Mouse (Mus musculus) lung, adult 18-20 months (tissue): ENCODE results near the gene Olfr1350.
"Not testable (repeated sequence)": the region's sequence is repeated elsewhere in the genome, so short reads cannot be mapped to it uniquely, and the experiment has no call there.

Experiments used
- DNase-seq, 2 experiments: peaks; one replicate each; pipeline ENCODE4 v3.0.0; 2022; ENCODE audit warnings: mixed read lengths in 2 of 2

Olfr1350 gene

DNA sequence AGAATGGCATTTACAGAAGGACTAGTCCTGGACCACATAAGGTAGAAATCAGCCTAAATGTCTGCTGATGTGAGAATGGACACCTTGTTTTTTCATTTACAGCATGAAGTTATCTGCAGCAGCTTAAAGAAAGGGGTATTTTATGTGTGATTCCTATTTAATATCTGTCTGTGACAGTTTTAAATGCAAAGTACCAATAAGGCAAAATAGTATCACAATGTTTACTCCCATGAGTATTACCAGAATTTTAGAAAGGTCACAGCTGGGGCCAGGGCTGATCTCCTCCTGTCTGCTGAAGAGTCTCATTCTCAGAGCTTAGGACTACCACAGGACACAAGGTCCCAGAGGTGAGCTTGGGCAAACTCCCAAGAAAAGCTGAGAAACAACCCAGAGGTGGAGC lies at the start of gene Olfr1350:
Gene Olfr1350 (plus strand): TSS at position 301 of the 400 bp plus-strand sequence.
- DNase-seq = no peak

DNA sequence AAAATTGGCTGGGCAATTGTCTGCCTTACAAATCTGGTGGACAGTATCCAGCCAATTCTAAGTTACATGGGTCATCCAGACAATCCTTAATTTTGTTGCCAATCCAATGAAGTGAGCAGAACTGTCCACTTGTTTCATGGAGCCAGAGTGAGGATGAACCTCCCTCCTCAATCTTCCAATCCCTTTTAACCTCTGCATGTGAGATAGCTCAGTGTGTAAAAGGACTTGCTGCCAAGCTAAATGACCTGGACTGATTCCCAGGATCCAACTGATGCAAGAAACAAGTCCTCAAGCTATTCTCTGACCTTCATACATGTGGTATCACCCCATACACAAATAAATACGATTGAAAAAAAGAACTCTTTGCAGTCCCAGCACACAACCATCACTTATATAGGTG lies 43.0 kb upstream of the Olfr1350 start:
- no peak for DNase-seq

GRCm38 (mm10) chr7:6522850-6523249 lies 41.8 kb upstream of the Olfr1350 start, which contains the start of gene Olfr1349:
Gene Olfr1349, minus strand, starts transcription at chr7:6522950.
- DNase-seq = no peak

- DNase-seq = no peak
Measured at GRCm38 (mm10) chr7:6525001-6525400, 39.6 kb upstream of the Olfr1350 start.

DNA sequence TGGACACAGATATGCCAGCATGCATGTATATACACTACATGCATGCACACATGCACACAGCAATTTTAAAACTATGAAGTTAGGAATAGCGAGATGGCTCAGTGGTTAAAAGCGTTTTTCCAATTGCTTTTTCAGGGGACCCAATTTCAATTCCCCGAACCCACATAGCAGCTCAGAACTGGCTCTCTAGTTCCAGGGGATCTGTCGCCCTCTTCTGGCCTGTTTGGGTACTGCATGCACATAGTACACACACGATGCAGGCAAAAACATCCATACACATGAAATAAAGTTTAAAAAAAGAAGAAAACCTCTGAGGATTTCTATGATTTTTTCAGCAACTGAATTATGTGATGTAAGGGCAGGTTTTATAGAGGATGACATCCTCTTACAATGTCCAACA lies 38.5 kb upstream of the Olfr1350 start:
- DNase-seq = no peak

DNA sequence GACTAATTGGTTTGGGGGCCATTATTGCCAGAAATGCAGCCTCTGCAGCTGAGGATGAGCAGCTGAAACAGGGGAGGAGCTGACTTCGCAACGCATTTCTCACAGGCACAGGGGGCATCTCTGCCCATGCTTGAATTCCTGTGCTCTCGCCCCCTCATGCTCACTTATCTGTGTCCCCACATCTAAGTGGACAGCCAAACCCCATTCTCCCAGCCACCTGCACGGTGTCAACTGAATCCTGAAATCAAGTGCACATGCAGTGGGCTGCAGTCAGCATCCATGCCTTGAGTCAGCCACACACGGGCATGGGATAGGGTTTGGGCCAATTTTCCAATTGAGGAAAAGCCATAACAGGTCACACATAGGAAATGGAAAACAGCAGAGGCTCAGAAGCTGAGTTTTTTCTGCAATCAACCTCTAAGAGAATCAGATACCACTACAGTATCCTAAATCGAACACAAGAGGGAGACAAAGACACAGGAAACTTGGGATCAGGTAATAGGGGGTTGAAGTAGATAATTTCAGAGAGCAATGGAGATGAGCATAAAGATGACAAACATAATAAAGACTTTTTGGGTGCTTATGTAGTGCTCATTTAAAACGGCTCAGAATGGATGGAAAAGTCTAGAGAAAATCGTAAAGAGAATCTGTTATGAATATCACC lies 21.6 kb downstream of the Olfr1350 start:
- DNase-seq = no peak

DNA sequence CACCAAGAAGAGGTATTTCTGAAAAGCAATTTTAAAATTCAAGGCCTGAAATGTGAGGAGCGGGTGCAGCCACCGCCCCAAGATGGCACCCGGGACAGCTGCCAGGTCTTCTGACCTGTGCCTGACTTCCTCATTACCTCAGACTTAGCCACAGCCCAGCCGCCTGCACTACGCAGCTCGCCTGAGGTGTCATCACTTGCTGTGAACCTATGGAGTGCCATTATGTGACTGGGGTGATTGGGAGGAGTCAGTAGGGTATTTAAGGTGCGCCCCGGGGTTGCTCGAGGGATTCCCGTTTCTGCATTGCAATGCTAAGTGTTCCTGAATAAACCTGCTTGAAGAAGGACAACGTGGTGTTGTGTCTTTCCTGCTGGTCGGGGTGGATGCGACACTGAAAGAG lies 24.1 kb downstream of the Olfr1350 start:
- not testable (repeated sequence) for DNase-seq

GRCm38 (mm10) chr7:6603331-6603730 lies 38.7 kb downstream of the Olfr1350 start:
- no peak for DNase-seq
